Mouse (Mus musculus) heart, postnatal 0 days (tissue): ENCODE data around the gene Ptms. TPM values are rescaled to one million over a fixed set of nuclear protein-coding genes. Genes with fewer than 3 reads are reported as not detected.
A peak's percentile ranks its signal among the peaks of the same experiment; 100 is the strongest.

Experiments
- ATAC-seq: fragments of 200-750 bp; cut with Nextera tagmentation; 2 replicates; pipeline ENCODE4 v1.8.0; 2017; ENCODE audit warnings: low read depth, moderate number of reproducible peaks, moderate library complexity; ENCODE audit not compliant: insufficient read depth
- DNase-seq: peaks from one replicate; pipeline ENCODE4 v3.0.0-alpha.2; 2016; ENCODE audit warnings: low spot score
- H3K27ac ChIP-seq: fragments of 300-500 bp; sonication (generic); 2 replicates; pipeline ENCODE4 v1.5.1; 2014; ENCODE audit warnings: low read depth, mild to moderate bottlenecking
- H3K27me3 ChIP-seq: fragments of 300-500 bp; sonication (generic); 2 replicates; pipeline ENCODE4 v1.6.1; 2014; ENCODE audit warnings: low read length, mixed read lengths; ENCODE audit not compliant: control insufficient read depth, insufficient read depth
- H3K36me3 ChIP-seq: fragments of 300-500 bp; sonication (generic); replicated peaks from 2 replicates; pipeline ENCODE4 v1.6.1; 2014; ENCODE audit warnings: low read length, mixed read lengths; ENCODE audit not compliant: control insufficient read depth, insufficient read depth
- H3K4me1 ChIP-seq: fragments of 300-500 bp; sonication (generic); 2 replicates; pipeline ENCODE4 v1.6.1; 2014; ENCODE audit warnings: antibody characterized with exemption; ENCODE audit not compliant: control insufficient read depth, insufficient read depth
- H3K4me2 ChIP-seq: fragments of 300-500 bp; sonication (generic); 2 replicates; pipeline ENCODE4 v1.6.1; 2014; ENCODE audit warnings: low read depth, mild to moderate bottlenecking, low read length, moderate library complexity
- H3K4me3 ChIP-seq: fragments of 300-500 bp; sonication (generic); 2 replicates; pipeline ENCODE4 v1.5.1; 2014; ENCODE audit warnings: low read depth, low read length
- H3K9ac ChIP-seq: fragments of 300-500 bp; sonication (generic); replicated peaks from 2 replicates; pipeline ENCODE4 v1.6.1; 2014; ENCODE audit warnings: low read depth, low read length, mixed read lengths
- H3K9me3 ChIP-seq: fragments of 300-500 bp; sonication (generic); replicated peaks from 2 replicates; pipeline ENCODE4 v1.6.1; 2016; ENCODE audit warnings: low read length; ENCODE audit not compliant: control insufficient read depth
- CTCF ChIP-seq: IDR thresholded peaks from 2 replicates; pipeline ENCODE4 v1.5.1; 2016; ENCODE audit warnings: antibody characterized with exemption, control low read depth, low read depth
- EP300 ChIP-seq: IDR thresholded peaks from 2 replicates; pipeline ENCODE4 v1.6.1; 2016; ENCODE audit warnings: antibody characterized with exemption, low read depth
- WGBS: fragments of 180-500 bp; shearing (Covaris S2); extraction: QIAGEN DNeasy Blood & Tissue Kit; methylation state at CpG from one replicate; pipeline ENCODE4 v1.1.7; 2014; 5-methylcytosine and 5-hydroxymethylcytosine counted together
- polyA plus RNA-seq: library from polyadenylated mRNA; unstranded; fragments of >200 nt; fragmentation: Nextera tagmentation; extraction: Ambion mirVana; gene quantifications from 2 replicates; pipeline ENCODE4 v1.2.1, GENCODE M21; 2015
- total RNA-seq: library from RNA; depleted of rRNA; stranded (reverse); fragments of >200 nt; gene quantifications from 2 replicates; pipeline ENCODE4 v1.2.3, GENCODE M21; 2014; ENCODE audit warnings: low replicate concordance

Gene Ptms
- total and polyA plus RNA-seq, 2 experiments from 2014 or later: 221 to 323 TPM

DNA sequence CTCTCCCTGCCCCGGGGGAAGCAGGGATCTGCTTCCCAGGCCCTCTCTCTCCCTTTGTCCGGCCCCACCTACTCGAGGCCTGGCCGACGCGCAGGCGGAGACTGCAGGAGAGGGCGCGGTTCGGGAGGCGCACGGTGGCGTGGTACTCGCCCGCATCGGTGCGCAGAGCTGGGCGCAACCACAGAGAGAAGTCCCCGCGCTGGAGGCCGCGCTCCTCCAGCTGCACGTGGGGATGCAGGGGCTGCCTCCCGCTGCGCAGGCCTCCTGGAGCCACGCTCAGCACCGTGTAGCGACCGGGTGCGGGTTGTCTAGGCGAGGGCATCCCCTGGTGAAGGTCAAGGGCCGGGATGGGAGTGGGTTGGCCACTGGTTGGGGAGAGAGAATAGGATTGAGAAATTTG lies 9.9 kb downstream of the Ptms start:
- DNase-seq: no peak

DNA sequence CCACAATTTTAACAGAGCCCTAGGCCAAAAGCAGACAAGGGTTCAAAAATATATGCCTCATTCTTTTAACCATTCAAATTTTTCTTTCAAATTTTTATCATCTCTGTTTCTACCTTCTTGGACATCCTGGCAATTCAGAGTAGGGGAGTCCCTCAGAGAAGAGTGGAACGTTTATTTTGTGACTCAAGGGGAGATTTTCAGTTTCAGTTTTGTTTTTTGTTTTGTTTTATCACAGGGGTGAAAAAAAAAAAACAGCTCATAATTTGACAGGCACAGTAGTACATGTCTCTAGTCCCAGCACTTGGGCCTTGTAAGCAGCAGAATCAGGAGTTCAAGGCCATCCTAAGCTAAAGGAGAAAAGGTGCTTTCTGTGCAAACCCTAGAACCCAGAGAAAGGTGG lies 12.1 kb downstream of the Ptms start:
- Histone ChIP-seq H3K4me1 (peaks cover 19% of the 10 kb centered on the region), H3K27me3 (peaks cover 6% of the 10 kb centered on the region; the same call in 1 of the 2 replicates), H3K4me2 (no peak overlapping the region), H3K9me3 (no peaks in the 10 kb centered on the region), H3K9ac (no peak overlapping the region), H3K36me3 (no peaks in the 10 kb centered on the region), H3K27ac (no peak overlapping the region), H3K4me3 (no peak overlapping the region)
- DNase-seq (no peak), ATAC-seq (no peak)
- no peak for TF ChIP-seq CTCF
- TF ChIP-seq EP300: no peak
- 62% methylated on average over 1 of the region's 1 CpGs for WGBS

More for the DNA sequence above, 9.9 kb downstream of the Ptms start:
- peak overlapping the region; percentile 31; the same call in 1 of the 2 replicates for H3K4me2 ChIP-seq
- H3K9ac ChIP-seq: no peak overlapping the region
- peaks cover 15% of the 10 kb centered on the region for H3K4me1 ChIP-seq
- H3K36me3 ChIP-seq: peaks cover 21% of the 10 kb centered on the region
- H3K9me3 ChIP-seq: no peaks in the 10 kb centered on the region
- no peak overlapping the region for H3K27ac ChIP-seq
- ATAC-seq: 0 out of 2 replicates have a peak, but pooled peaks have one; percentile 16
- no peak overlapping the region for H3K4me3 ChIP-seq
- H3K27me3 ChIP-seq: peaks cover 6% of the 10 kb centered on the region; the same call in 1 of the 2 replicates
- 9% methylated on average over 32 of the region's 32 CpGs for WGBS
- TF ChIP-seq CTCF: no peak
- TF ChIP-seq EP300: no peak

DNA sequence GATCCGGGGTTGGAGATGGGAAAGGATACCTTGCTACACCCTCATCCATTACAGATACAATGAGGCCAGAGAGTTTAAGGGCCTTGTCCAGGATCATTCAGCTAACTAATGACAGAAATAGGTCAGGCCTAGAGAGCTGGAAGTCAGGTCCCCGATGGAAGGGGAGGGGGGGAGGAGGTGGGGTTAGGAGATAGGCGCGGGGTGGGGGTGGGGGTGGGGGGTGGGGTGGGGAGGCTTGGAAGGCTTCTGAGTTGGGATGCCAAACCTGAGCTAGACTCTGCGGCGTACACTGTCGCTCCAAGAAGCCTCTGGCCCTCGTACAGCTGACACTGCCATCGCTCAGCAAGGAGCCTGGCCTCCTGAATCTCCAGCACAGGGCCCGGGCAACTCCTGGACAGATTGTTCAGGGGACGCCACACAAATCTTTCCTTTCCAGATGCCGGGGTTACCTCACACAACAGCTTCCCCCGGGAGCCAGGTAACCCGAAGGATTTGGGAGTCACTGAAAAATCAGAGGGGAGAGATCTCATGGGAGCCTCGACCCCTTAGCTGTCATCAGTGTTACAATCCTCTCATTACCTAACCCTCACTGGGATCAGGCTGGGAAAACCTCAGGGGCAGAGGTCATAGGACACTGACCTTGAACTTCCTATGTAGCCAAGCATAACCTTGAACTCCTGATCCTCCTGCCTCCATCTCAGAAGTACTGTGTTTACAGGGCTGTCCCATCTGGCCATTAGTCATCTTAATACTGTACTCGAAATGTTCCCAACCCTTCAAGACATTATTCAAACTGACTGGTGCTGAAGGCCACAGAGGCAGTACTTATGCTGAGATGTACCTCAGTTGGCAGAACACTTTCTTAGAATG lies 14.7 kb downstream of the Ptms start:
- no peaks in the 10 kb centered on the region for H3K36me3 ChIP-seq
- DNase-seq (no peak), ATAC-seq (no peak)
- WGBS: 44% methylated on average over 14 of the region's 16 CpGs
- no peaks in the 10 kb centered on the region for H3K9me3 ChIP-seq
- H3K9ac ChIP-seq: peak overlapping the region; percentile 54; the same call in 1 of the 2 replicates
- peak overlapping the region; percentile 48 for H3K4me3 ChIP-seq
- H3K27ac ChIP-seq: peak overlapping the region; percentile 94
- no peak for TF ChIP-seq EP300
- TF ChIP-seq CTCF: no peak
- no peaks in the 10 kb centered on the region; the same call in 1 of the 2 replicates for H3K27me3 ChIP-seq
- peaks cover 14% of the 10 kb centered on the region for H3K4me1 ChIP-seq
- H3K4me2 ChIP-seq: peak overlapping the region; percentile 66

DNA sequence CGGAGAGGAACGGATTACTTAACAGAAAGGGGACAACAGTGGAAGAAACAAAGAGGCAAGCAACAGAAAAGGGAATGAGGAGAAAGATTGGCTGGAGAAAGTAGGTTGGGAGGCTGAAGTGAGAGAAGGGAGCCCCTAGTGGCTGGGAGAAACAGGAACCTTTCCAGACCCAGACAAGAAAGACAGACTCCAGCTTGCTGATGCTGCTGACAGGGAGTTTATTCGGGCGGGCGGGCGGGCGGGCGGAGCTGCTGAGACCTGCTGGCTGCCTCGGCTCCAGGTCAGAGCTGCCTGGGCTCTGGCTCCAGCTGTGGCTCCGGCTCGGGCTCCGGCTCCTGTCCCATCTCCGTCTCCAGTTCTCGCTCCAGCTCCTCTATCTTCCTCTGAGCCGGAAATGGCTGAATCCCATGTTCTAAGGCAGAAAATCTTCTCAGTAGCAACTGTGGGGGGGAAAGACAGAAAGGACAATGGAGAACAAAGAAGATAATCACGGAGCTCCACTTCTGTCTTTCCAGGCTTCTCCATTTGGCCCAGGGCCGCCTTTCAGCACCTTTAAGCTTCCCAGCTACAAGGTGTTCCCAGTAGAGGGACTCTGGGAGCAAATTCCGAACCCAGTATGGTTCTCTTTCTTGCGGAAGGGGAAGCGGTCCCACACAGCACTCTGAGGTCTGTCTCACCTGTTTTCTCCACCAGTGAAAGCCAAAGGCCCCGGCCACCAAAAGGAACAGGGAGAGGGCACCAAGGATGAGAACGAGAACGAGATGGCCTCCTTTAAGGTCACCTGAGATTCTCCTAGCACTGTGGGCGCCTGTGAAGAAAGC lies 15.5 kb downstream of the Ptms start:
- Histone ChIP-seq H3K27me3 (no peaks in the 10 kb centered on the region), H3K9ac (peak overlapping the region; percentile 54), H3K4me1 (peaks cover 9% of the 10 kb centered on the region), H3K4me3 (peak overlapping the region; percentile 48), H3K36me3 (no peaks in the 10 kb centered on the region), H3K4me2 (peak overlapping the region; percentile 66), H3K9me3 (no peaks in the 10 kb centered on the region), H3K27ac (peak overlapping the region; percentile 94)
- ATAC-seq (peak; percentile 80), DNase-seq (peak; percentile 92)
- WGBS: 6% methylated on average over 24 of the region's 24 CpGs
- TF ChIP-seq CTCF: peak; percentile 66
- TF ChIP-seq EP300: no peak

DNA sequence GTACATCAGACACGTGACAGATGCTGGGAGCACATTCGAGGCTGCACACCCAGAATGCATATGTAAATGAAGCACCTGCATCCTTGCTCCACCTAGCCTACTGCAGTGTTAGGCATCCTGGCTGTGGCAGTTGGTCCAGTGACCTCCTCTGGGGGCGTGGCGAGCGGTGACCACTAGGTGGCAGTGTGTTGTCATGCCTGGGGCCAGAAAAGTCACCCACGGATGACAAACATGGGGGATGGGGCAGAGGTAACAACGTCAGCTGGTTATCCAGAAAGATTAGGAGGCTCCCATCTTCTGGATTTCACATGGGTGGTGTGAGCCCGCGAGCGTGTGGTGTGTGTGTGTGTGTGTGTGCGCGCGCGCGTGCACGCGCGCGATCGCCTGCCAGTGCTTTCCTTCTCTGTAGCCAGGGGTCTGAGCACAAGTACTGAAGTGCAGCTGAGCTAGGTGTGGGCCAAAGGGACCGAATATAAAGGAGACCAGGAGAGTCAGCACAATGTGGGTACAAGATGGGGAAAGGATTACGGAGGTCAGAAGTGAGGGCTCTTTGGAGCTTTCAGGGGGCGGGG lies 16.2 kb downstream of the Ptms start:
- peaks cover 9% of the 10 kb centered on the region for H3K4me1 ChIP-seq
- peak overlapping the region; percentile 54; the same call in 1 of the 2 replicates for H3K9ac ChIP-seq
- no peaks in the 10 kb centered on the region for H3K27me3 ChIP-seq
- ATAC-seq (peak; percentile 85), DNase-seq (peak; percentile 94)
- H3K36me3 ChIP-seq: no peaks in the 10 kb centered on the region
- TF ChIP-seq EP300: no peak
- peak; percentile 99 for TF ChIP-seq CTCF
- peak overlapping the region; percentile 48 for H3K4me3 ChIP-seq
- H3K4me2 ChIP-seq: peak overlapping the region; percentile 66
- no peaks in the 10 kb centered on the region for H3K9me3 ChIP-seq
- H3K27ac ChIP-seq: peak overlapping the region; percentile 94
- WGBS: under 1% methylated on average over 23 of the region's 23 CpGs
